Mouse (Mus musculus) spleen, adult 12 weeks (tissue): ENCODE results near the gene Luc7l2.
"Not testable (repeated sequence)": the region's sequence is repeated elsewhere in the genome, so short reads cannot be mapped to it uniquely, and the experiment has no call there.

Source experiments
- DNase-seq: peaks from one replicate; pipeline ENCODE4 v3.0.0; 2022; ENCODE audit warnings: low spot score

Luc7l2 gene

DNA sequence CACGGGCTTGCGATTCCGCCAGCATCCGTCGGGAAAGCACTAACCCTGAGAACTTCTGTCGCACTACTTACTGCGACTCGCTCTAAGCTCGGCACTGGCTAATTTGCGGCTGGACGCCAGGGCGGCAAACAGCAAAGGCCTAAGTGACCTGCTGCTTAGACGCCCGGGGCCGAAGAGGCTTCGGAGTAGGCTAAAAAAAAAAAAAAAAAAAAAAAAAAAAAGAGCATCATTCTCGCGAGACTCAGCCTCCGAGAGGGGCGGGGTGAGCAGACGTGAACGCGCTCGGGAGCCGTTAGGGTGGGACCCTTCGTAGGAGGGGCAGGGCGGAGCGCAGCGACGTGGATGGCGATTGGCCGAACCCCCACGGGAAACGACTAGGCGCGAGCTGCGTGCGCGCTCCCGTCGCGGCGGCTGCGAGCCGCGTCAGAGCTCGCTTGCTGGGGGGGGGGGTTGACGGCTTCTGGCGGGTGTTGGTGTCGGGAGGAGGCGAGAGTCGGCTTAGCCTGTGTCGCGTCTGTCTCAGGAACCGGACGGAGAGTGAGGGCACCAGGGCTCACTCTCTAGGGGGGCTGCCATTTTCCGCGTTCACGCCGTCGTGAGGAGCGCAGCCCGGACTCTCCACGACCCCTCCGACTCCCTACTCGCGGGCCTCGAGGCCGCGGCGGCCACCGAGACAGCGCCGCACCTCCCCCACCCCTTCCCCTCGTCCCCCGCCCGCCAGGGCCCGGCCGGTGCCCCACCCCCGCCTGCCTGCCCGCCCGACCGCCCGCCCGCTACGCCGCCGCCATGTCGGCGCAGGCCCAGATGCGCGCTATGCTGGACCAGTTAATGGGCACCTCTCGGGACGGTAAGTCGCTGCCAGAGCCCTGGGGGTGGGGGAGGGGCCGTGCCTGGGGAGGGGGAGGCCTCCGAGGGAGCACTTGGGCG lies at the start of gene Luc7l2:
Luc7l2 (plus strand) TSS at position 273 of the 927 bp plus-strand sequence.
- DNase-seq: peak; percentile 93

DNA sequence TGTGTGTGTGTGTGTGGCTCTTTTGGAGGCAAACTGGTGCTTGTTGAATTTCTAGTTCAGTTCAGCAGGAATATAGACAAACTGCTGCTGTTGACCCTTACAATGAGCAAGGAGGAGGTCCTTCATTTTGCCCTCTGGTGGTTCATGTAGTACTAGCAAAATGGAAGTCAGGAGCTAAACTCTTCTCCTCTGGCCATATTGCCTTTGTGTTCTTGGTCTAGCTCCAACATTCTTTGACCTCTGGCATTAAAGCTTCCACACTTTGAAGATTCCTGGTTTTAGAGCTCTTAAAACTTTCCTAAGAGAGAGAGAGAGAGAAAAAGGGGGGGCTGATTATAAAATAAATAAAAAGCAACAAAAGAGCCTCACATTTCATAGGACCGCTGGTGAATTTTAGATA lies 39.0 kb upstream of the Luc7l2 start:
- no peak for DNase-seq

DNA sequence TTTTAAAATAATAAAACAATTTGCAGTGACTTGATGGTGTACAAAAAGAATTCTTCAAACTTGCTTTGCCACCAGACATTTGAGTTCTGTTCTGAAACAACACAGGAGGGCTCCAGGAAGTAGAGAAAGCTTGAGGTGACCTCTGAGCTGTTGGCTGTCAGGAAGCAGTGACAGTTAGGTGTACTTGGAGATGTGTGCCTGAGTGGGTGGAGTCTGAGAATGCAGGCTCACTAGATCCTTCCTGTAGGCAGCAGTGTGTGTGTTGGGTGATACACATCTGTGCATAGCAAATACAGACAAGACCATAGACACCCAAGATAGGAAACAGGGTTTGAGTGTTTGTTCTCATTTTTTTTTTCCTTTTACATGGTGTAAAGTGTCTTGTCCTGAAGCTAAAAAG lies 38.3 kb upstream of the Luc7l2 start:
- no peak for DNase-seq

DNA sequence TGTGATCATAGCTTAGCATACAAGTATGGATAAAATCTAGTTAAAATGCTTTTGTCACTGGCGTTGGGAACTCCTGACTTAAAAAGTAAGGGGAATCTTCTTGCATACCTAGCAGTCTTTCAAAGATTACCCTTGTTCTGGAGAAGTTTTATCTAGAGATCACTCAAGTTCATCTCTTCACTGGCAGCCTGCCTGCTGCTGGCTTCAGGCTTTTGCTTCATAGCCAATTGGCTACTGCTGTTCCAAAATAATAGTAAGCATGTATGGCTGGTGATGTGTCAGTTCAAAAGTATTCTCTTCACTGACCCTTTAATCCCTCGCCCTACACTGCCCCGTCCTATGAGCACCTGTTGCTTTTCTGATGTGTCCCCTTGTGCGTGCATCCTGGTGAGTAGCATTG lies 35.9 kb upstream of the Luc7l2 start:
- no peak for DNase-seq

DNA sequence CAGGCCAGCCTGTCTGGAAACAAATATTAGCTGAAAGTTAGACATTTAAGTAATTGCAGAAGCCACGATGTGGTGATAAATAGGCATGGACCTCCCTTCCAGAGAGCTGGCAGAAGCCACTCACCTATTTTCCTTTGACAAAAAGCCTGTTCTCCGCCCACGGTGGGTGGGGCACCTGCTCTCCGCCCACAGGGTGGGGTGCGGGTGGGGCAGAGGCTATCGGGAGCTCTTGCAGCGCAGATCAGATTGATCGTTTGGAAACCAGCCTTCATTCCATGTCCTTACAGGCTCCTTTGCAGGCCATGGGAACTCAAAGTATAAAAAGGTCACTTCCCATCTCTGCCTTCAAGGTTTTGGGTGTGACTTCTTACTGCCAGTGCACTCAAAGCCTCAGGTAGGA lies 27.3 kb upstream of the Luc7l2 start:
- DNase-seq: peak; percentile 3

DNA sequence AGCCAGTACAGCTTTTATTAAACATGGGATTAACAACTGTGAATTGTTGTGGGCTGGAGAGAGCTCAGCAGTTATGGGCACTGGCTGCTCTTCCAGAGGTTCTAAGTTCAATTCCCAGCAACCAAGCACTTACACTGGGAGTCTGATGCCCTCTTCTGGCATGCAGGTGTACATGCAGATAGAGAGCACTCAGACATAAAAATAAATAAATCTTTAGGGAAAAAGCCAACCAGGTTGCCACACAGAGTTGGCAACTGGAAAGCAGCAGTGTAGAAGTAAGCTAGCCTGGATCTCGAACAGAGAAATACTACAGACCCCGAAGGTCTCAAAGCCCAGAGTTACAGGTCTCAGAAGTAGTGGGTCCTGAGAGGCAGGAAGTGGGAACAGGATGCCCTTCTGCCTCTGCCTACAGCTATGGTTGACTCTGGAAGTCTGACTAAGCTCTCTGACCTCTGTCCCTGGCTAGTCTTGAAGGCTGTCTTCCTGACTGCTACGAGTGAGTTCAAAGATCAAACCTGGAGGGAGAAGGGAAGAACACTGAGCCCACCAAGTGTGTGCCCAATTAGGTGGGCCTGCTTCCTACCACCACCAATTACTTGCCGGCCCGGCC lies 19.8 kb upstream of the Luc7l2 start:
- DNase-seq: no peak

DNA sequence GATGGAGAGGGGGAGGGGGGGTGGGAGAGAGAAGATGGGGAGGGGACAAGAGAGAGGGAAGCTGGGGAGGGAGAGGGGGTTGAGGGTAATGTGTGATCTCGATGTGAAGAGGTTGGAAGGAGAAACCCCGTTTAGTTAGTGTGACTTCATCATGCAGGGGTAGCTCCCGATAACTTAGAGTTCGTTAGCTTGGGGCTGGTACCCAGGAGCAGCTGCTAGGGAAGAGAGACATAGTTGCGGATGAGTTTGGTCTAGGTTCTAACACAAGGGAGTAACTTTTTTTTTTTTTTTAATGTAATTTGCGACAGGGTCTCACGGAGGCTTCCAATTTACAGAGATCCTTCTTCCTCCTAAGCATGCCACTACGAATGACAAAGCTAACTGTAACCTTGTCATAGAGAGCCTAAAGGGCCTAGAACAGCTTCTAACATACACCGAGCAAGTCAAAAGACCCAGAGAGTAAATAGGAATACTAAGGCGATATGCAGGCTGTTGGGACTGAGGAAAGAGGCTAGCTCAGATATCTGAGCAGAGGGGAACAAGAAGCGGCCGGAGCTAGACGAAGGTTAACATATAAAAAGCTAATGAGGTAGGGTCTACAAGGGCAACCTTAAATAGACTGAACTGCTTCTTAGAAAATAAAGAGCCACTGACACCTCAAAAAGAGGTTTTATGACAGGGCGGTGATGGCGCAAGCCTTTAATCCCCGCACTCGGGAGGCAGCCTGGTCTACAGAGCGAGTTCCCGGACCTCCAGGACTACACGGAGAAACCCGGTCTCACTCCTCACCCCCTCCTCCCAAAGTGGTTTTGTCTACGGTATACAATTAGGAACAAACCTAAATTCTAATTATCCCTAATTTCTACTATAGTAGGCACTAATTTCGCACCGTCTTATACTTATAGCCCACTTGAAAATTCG lies 18.4 kb upstream of the Luc7l2 start:
- DNase-seq: peak; percentile 52

DNA sequence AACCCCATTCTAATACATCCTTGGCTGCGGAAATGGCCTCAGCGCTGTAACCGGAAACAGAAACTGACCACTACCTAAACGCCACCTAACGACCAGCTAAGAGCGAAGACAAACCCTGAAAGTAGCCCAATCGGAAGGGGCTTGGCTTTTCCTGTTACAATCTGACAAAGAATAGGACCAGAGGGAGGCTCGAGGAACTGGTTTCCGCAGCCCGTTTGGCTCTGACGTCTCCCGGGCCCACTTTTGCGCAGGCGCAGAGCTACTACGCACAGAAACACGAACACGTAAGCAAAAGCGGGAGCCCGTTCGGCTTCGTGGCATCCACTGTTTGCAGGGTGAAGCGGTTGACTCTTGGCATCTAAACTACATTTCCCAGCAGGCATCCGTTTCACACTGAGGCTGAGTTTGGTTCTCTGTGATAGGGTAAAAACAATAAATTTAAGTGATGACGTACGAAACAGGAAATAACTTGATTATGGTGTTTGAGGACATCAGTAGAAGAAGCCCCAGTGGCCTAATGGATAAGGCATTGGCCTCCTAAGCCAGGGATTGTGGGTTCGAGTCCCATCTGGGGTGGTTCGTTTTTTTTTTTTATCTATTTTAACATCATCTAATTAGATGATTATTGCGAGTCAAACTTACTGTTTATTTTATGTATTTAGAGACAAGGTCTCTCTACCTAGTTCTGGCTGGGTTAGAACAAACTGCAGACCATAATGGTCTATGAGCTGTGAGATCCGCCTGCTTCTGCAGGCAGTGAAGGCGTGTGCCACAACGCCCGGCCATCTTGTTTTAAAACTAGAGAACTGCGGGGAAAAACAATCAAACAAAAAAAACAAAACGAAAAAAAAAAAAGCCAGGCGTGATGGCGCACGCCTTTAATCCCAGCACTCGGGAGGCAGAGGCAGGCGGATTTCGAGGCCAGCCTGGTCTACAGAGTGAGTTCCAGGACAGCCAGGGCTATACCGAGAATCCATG lies 17.4 kb upstream of the Luc7l2 start, which contains the start of gene Fmc1:
Fmc1 (plus strand) TSS at position 75 of the 978 bp plus-strand sequence.
- peak; percentile 93 for DNase-seq

DNA sequence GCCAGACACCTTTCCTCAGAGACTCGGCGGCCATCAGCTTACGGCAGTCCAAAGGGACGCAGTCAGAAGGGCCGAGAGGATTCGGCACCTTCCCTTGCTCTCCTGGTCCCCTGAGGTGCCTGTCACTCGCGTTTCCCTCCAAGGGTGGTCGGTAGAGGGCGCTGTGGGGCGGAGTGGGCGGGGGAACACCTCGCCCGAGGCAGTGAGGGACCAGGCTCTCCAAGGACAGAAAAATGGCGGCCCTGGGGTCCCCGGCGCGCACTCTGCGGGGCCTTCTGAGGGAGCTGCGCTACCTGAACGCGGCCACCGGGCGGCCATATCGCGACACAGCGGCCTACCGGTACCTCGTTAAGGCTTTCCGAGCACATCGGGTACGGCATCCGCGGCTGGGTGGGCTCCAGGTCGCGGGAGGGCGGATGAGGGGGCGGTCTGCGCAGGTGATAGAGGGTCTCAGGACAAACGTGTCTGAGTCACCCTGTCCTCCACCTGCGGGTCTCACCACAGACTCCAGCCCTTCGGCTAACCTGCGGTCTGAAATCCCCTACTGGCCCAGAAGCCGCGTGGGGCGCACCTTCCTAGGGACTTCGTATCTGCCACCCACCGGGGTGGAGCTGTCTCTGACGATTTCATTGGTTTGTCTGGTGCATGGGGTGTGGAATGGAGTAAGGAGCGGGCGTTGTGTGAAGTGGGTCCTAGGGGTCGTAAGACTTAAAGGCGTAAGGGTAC lies 16.3 kb upstream of the Luc7l2 start:
- peak; percentile 99 for DNase-seq

DNA sequence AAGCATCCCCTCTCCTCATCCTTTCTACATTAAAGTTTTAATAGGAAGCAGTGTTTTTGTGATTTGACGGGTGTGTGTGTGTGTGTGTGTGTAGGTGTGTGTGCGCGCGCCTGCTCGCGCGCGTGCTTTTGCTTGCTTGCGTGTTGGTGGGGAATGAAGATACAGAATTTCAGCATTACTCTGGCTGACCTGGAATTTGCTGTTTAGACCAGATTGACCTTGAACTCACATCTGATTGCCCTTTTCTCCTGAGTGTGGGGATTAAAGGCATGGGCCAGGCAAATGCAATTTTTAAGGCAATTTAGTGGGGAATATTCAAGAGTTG lies 15.8 kb upstream of the Luc7l2 start:
- DNase-seq: no peak

DNA sequence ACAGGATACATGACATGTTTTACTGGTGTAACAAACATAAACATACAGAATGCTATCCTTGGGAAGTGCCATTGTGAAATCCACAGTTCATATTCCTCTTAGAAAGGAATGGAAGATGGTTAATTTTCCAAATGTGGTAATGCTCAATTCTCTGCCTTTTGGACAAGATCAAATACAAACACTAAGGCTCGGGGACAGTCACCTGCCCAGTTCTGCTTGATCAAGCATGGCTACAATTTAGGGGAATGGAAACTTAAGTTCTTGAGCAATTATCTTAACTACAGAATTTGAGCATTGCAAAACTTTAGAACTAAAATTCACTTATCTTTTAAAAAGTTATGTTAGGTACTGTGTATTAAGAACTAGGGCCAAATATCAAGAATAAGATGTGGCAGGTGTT lies 15.3 kb upstream of the Luc7l2 start:
- DNase-seq: no peak

DNA sequence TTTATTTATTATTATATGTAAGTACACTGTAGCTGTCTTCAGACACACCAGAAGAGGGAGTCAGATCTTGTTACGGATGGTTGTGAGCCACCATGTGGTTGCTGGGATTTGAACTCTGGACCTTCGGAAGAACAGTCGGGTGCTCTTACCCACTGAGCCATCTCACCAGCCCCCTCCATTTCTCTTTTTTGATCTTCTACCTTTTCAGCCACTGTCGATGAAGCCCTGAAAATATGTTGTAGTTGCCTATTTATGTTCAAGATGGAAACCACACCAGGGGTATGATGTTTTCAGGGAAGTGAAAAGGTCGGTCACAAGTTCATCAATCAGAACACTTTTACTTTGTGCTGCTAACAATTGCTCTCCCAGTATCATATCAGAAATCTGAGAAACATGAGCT lies 7.0 kb upstream of the Luc7l2 start:
- DNase-seq: not testable (repeated sequence)

DNA sequence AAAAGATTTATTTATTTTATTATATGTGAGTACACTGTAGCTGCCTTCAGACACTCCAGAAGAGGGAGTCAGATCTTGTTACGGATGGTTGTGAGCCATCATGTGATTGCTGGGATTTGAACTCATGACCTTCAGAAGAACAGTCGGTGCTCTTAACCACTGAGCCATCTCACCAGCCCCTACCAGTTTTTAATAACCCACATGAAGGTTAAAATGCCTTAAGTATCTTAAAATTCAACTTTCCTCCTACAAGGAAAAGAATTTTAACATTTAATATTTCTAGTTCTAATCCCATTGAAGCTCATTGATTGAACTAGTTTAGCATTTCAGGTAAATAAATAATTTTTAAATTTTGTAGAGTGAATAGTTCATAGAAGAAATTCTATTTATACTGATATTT lies 4.1 kb upstream of the Luc7l2 start:
- DNase-seq: not testable (repeated sequence)

DNA sequence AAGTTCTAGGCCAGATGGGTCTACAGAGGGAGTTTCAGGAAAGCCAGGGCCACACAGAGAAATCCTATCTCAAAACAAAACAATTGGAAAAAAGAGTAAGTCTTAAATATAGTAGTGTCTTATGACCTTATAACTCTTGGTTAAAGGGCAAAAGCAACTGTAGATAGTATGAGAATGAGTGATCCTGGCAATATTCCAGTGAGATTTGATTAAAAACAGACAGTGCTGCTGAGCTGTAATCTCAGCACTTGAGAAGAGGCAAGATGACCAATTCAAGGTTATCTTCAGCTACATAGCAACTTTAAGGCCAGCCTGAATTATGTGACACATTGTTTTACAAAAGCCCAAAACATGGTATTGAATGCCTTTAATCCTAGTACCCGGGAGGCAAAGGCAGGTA lies 3.4 kb upstream of the Luc7l2 start:
- no peak for DNase-seq

DNA sequence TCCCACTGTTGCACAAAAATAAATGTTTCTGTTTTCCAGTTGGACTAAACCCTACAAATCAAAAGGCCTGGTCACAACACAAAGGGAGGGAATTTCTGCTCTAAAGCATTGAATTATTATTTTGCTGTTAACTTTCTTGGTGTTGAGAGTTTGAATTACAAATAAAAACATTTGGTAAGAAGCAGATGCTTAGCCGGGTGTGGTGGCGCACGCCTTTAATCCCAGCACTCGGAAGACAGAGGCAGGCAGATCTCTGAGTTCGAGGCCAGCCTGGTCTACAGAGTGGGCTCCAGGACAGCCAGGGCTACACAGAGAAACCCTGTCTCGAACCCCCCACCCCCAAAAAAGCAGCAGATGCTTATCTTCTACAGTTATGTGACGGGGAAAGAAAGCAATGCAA lies 2.5 kb upstream of the Luc7l2 start:
- DNase-seq: not testable (repeated sequence)

DNA sequence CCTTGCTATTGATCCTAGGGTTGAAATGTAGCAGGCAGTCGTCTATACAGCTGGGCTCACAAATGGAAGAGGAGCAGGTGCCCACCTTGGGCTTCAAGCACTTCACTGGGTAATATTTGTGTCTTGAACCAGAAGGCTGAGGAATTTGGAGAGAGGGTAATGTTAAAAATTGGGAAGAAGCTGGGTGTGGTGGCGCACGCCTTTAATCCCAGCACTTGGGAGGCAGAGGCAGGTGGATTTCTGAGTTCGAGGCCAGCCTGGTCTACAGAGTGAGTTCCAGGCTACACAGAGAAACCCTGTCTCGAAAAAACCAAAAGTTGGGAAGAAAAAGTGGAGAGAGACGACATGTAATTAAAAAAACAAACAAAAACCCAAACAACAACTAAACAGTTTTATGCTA lies 1.3 kb upstream of the Luc7l2 start:
- DNase-seq: not testable (repeated sequence)

DNA sequence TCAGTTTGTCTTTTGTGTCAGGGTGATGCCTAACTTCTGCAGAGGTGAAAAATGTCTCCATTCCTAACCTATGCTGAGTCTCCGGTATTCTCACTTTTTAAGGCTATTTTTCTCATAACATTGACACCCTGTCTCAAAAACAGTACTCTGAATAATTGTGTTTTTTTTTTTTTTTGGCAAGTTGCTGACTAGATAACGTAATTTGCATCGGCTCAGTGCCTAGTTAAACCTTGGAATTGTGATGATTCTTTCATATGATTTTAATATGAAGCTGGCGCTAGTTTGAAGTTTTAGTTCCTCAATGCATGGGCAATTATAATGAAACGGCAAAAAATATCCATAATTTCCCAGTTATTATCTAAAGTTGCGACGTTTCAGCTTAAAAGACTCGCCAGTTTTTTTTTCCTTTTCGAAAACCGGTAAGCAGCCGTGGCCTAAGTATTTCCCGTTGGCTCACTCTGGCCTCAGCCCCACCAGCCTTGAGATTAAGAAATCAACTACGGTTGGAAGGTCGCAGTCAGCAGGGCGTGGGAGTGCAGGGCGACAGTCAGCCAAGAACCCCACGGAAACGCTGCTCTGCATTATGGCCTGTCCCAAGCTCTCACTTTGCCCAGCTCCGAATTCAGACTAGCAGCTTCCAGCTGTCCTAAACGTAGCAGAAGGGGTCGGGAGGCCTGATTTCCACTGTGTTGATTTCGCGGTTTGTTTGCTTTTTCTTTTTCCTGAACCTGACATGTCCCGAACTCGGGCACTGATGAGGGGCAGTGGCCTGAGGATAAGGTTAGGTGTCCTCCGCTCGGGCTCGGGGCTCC lies 678 bp upstream of the Luc7l2 start:
- DNase-seq: peak; percentile 82

DNA sequence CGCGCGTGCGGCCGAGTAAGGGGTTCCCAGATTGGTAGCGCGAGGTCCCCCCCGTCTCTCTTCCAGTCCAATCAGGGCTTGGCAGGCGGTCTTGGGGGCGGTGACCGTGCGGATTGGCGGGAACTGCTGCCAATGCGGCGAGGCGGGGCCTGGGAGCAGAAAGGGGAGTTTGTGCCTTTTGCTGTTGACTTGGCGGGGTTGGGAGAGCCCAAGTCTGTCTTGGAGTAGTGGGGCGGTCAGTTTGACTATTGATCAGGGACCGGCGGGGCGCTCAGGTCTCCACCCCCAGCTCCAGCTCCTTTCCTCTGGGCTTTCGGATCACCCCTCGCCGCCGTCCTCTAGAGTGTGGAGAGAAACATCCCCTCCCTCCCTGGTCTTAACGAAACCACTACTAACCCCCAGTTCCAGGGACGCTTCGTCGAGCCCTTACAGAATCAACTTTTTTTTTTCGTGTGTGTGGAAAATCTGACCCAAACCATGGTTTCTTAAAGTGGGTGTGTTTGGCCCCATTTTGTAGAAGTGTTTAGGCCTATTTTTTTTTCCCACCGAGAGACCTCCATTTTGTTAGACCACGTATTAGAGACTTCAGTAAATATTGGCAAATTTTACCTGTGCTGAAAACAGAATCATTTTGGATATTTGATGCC lies 978 bp downstream of the Luc7l2 start:
- peak; percentile 95 for DNase-seq

DNA sequence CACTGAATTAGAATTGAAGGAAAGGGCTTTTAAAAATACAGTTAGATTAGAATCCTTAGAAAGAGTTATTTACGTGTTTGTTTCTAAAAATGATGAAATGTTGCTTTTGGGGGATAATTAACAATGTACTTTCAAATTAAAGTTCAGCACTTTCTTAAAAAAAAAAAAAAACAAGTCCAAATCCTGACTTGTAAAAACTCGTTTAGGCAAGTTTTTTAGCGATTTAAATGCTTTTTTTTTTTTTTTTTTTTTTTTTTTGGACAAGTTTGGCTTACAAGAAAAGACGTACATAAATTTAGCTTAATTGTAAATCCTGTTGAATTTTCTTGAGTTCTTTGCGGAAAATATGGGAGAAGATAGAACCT lies 1.5 kb downstream of the Luc7l2 start:
- DNase-seq: no peak
